Mouse (Mus musculus) midbrain, embryonic 11.5 days (tissue): ENCODE measurements at regions not wholly inside any gene's neighbourhood (a gene's known extent, or its start where the extent isn't known, plus 50 kb on each side); places are given as distances from the start of the nearest gene placed in this dataset.

Experiments
- ATAC-seq: fragments of 200-750 bp; cut with Nextera tagmentation; 2 replicates; pipeline ENCODE4 v1.8.0; 2017; ENCODE audit warnings: moderate TSS enrichment, moderate library complexity; ENCODE audit not compliant: low FRiP score
- DNase-seq: peaks from one replicate; pipeline ENCODE4 v3.0.0; 2015; ENCODE audit warnings: low spot score; ENCODE audit errors: missing footprints
- H3K27ac ChIP-seq: fragments of 300-500 bp; sonication (generic); 2 replicates; pipeline ENCODE4 v1.5.1; 2014; ENCODE audit warnings: low read depth, low read length
- H3K27me3 ChIP-seq: fragments of 300-500 bp; sonication (generic); 2 replicates; pipeline ENCODE4 v1.6.1; 2014; ENCODE audit warnings: mild to moderate bottlenecking, low read length, moderate library complexity, mixed read lengths; ENCODE audit not compliant: control insufficient read depth, insufficient read depth
- H3K36me3 ChIP-seq: fragments of 300-500 bp; sonication (generic); 2 replicates; pipeline ENCODE4 v1.6.1; 2014; ENCODE audit warnings: mild to moderate bottlenecking, low read length, moderate library complexity, mixed read lengths; ENCODE audit not compliant: control insufficient read depth, insufficient read depth
- H3K4me1 ChIP-seq: fragments of 300-500 bp; sonication (generic); 2 replicates; pipeline ENCODE4 v1.6.1; 2014; ENCODE audit warnings: low read length; ENCODE audit not compliant: control insufficient read depth, insufficient read depth
- H3K4me2 ChIP-seq: fragments of 300-500 bp; sonication (generic); 2 replicates; pipeline ENCODE4 v1.6.1; 2014; ENCODE audit warnings: mild to moderate bottlenecking, moderate library complexity
- H3K4me3 ChIP-seq: fragments of 300-500 bp; sonication (generic); 2 replicates; pipeline ENCODE4 v1.5.1; 2014; ENCODE audit warnings: low read depth, low read length
- H3K9ac ChIP-seq: fragments of 300-500 bp; sonication (generic); 2 replicates; pipeline ENCODE4 v1.6.1; 2014; ENCODE audit warnings: low read length
- H3K9me3 ChIP-seq: fragments of 300-500 bp; sonication (generic); 2 replicates; pipeline ENCODE4 v1.6.1; 2016; ENCODE audit warnings: low read length; ENCODE audit not compliant: control insufficient read depth
- WGBS: fragments of 180-500 bp; shearing (Covaris S2); extraction: QIAGEN DNeasy Blood & Tissue Kit; methylation state at CpG from one replicate; pipeline ENCODE4 v1.1.7; 2014; 5-methylcytosine and 5-hydroxymethylcytosine counted together

DNA sequence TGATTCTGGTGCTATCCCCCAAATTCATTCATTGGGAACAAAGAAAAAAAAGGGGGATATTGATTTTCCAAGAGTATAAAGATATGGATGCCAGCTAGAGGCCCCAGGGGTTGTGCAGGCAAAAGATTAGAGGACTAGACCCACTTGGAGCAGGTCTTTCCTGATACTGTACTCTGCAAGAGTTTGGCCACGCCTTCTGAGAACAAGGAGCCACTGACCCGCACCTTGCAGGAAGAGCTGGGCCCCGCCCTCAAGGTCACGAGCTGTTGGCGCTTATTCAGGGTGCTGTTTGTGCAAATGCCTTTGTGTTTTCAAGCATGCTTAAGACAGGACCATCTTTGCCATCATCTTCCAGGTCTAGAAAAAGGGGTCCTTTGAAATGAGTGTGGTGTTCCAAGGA, 54.5 kb upstream of the Slc7a1 start:
- H3K4me1 ChIP-seq = no peaks in the 10 kb centered on the region
- H3K27ac ChIP-seq = no peak overlapping the region
- ATAC-seq (no peak), DNase-seq (no peak)
- H3K36me3 ChIP-seq = no peaks in the 10 kb centered on the region
- WGBS = 69% methylated on average over 5 of the region's 5 CpGs
- H3K9ac ChIP-seq = no peak overlapping the region
- H3K27me3 ChIP-seq = no peaks in the 10 kb centered on the region
- H3K4me2 ChIP-seq = no peak overlapping the region
- H3K4me3 ChIP-seq = no peak overlapping the region
- H3K9me3 ChIP-seq = no peaks in the 10 kb centered on the region

DNA sequence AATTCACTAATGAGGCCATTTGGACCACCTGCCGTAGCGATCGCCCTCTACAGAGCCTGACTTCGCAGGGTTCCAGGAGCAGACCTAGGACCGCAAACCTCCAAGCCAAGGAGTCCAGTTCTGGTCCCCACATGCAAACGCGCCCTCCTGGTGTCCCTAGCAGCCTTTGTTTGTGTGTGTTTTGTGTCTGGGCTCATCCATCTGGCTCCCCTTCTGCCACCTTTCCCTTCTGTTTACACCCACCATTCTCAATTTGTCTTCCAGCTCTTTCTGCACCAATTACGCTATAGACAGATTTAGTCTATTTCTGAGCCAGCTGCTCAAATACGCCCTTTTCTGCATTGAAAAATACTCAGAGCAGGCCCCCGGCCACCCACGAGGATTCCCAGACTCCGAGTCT, 54.1 kb upstream of the Slc7a1 start:
- H3K9me3 ChIP-seq = no peaks in the 10 kb centered on the region
- no peak overlapping the region for H3K9ac ChIP-seq
- ATAC-seq (peak; percentile 27; the same call in 1 of the 2 replicates), DNase-seq (no peak)
- WGBS = 75% methylated on average over 12 of the region's 12 CpGs
- no peaks in the 10 kb centered on the region for H3K27me3 ChIP-seq
- no peak overlapping the region for H3K4me2 ChIP-seq
- H3K27ac ChIP-seq = no peak overlapping the region
- no peaks in the 10 kb centered on the region for H3K4me1 ChIP-seq
- H3K36me3 ChIP-seq = no peaks in the 10 kb centered on the region
- no peak overlapping the region for H3K4me3 ChIP-seq

DNA sequence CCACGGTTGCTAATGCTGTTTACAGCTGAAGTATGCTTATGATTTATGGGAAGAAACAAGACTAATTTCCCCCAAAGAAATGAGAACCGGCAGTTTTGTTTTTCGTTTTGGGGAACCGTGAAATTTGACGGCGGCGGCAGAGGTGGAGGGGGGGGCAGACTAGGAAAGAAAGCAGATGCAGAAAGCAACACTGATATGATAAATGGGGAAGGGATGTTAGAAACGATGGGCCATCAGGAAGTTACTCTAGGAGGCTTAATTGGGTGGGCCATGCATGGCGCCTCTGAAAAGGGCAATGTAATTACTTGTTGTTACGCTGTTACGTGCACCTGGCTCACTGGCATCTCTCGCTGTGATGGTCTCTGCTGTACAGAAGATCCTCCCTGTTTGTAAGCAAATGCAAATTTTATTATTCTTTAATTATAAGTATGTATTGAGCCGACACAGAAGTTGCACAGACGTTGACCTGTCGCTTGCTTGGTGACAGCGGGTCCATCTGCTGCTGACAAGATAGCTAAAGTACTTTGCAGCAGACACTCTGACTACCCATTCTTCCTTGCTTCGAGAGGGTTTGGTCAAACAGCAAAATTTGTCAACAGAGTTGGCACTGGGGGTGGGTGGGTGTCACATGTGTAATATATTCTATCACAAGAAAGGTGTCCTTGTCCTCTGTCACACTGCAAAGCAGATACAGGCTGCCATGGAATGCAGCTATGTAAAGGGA, 53.4 kb upstream of the Slc7a1 start:
- no peak overlapping the region for H3K27ac ChIP-seq
- ATAC-seq (no peak), DNase-seq (peak; percentile 77)
- H3K4me2 ChIP-seq = no peak overlapping the region
- H3K9ac ChIP-seq = no peak overlapping the region
- 88% methylated on average over 17 of the region's 17 CpGs for WGBS
- H3K4me3 ChIP-seq = no peak overlapping the region
- no peaks in the 10 kb centered on the region for H3K9me3 ChIP-seq
- no peaks in the 10 kb centered on the region for H3K4me1 ChIP-seq
- H3K27me3 ChIP-seq = no peaks in the 10 kb centered on the region
- H3K36me3 ChIP-seq = no peaks in the 10 kb centered on the region

DNA sequence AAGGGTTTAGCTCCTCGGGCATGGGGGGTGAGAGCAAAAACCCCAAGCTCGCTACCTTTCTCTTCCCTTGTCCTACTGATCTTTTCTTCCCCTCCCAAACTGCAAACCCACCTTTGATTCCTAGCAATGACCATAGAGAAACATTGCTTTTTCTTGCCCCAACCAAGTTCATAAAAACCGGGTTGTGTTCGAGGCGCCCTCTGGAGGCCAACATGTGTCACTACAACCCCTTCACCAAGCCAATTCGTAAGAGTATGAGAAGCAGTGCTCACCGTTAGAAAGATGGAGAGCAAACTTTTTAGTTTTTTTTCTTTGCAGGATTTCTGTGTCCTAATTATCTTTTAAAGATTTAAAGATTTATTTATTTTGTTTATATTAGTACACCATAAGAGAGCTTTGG, 52.1 kb upstream of the Slc7a1 start:
- no peaks in the 10 kb centered on the region for H3K9me3 ChIP-seq
- no peaks in the 10 kb centered on the region for H3K27me3 ChIP-seq
- no peak overlapping the region for H3K4me2 ChIP-seq
- no peaks in the 10 kb centered on the region for H3K36me3 ChIP-seq
- no peak overlapping the region for H3K4me3 ChIP-seq
- WGBS = 47% methylated on average over 7 of the region's 7 CpGs
- H3K4me1 ChIP-seq = no peaks in the 10 kb centered on the region
- H3K27ac ChIP-seq = no peak overlapping the region
- H3K9ac ChIP-seq = no peak overlapping the region
- ATAC-seq (no peak), DNase-seq (peak; percentile 85)

GRCm38 (mm10) chr5:148450924-148451323, 51.2 kb upstream of the Slc7a1 start:
- Histone ChIP-seq H3K4me1 (no peaks in the 10 kb centered on the region), H3K27me3 (no peaks in the 10 kb centered on the region), H3K9me3 (no peaks in the 10 kb centered on the region), H3K9ac (no peak overlapping the region), H3K4me3 (no peak overlapping the region), H3K4me2 (no peak overlapping the region), H3K36me3 (no peaks in the 10 kb centered on the region), H3K27ac (no peak overlapping the region)
- 44% methylated on average over 11 of the region's 11 CpGs for WGBS
- ATAC-seq (no peak), DNase-seq (peak; percentile 84)
